Mouse (Mus musculus) stomach, postnatal 0 days (tissue): ENCODE measurements around the gene Aktip. TPM values are rescaled to one million over a fixed set of nuclear protein-coding genes. Genes with fewer than 3 reads are reported as not detected.

Source experiments
- ATAC-seq: fragments of 200-750 bp; cut with Nextera tagmentation; 2 replicates; pipeline ENCODE4 v1.8.0; 2017; ENCODE audit not compliant: low FRiP score, low TSS enrichment
- DNase-seq: peaks from one replicate; pipeline ENCODE4 v3.0.0-alpha.2; 2016; ENCODE audit warnings: low spot score
- H3K27ac ChIP-seq: fragments of 300-500 bp; sonication (generic); replicated peaks from 2 replicates; pipeline ENCODE4 v1.5.1; 2014; ENCODE audit warnings: mild to moderate bottlenecking, control low read depth
- H3K27me3 ChIP-seq: fragments of 300-500 bp; sonication (generic); 2 replicates; pipeline ENCODE4 v1.6.1; 2014; ENCODE audit warnings: low read length; ENCODE audit not compliant: control insufficient read depth, insufficient read depth
- H3K36me3 ChIP-seq: fragments of 300-500 bp; sonication (generic); 2 replicates; pipeline ENCODE4 v1.6.1; 2014; ENCODE audit warnings: low read length, mixed read lengths; ENCODE audit not compliant: control insufficient read depth, insufficient read depth
- H3K4me1 ChIP-seq: fragments of 300-500 bp; sonication (generic); replicated peaks from 2 replicates; pipeline ENCODE4 v1.6.1; 2014; ENCODE audit warnings: antibody characterized with exemption; ENCODE audit not compliant: control insufficient read depth, insufficient read depth
- H3K4me2 ChIP-seq: fragments of 300-500 bp; sonication (generic); replicated peaks from 2 replicates; pipeline ENCODE4 v1.6.1; 2014; ENCODE audit warnings: low read depth, mild to moderate bottlenecking, control low read depth, moderate library complexity
- H3K4me3 ChIP-seq: fragments of 300-500 bp; sonication (generic); 2 replicates; pipeline ENCODE4 v1.5.1; 2014; ENCODE audit warnings: low read depth, low read length, control low read depth
- H3K9ac ChIP-seq: fragments of 300-500 bp; sonication (generic); 2 replicates; pipeline ENCODE4 v1.6.1; 2014; ENCODE audit warnings: mild to moderate bottlenecking, low read length, control low read depth, mixed read lengths
- H3K9me3 ChIP-seq: fragments of 300-500 bp; sonication (generic); 2 replicates; pipeline ENCODE4 v1.6.1; 2016; ENCODE audit warnings: low read length; ENCODE audit not compliant: control insufficient read depth
- CTCF ChIP-seq: IDR thresholded peaks from 2 replicates; pipeline ENCODE4 v1.5.1; 2016; ENCODE audit warnings: antibody characterized with exemption, low read depth, mild to moderate bottlenecking, moderate library complexity
- EP300 ChIP-seq: optimal IDR thresholded peaks from 2 replicates; pipeline ENCODE3; 2016; ENCODE audit warnings: antibody characterized with exemption
- WGBS: fragments of 180-500 bp; shearing (Covaris S2); extraction: QIAGEN DNeasy Blood & Tissue Kit; methylation state at CpG from one replicate; pipeline ENCODE4 v1.1.7; 2014; 5-methylcytosine and 5-hydroxymethylcytosine counted together
- polyA plus RNA-seq: library from polyadenylated mRNA; unstranded; fragments of >200 nt; fragmentation: Nextera tagmentation; extraction: Ambion mirVana; gene quantifications from 2 replicates; pipeline ENCODE4 v1.2.1, GENCODE M21; 2015

The Aktip gene
- polyA plus RNA-seq, 1 experiment from 2014 or later: 42.2 TPM

GRCm38 (mm10) chr8:91159959-91160800 is 39.6 kb downstream of the Aktip start:
- no peak overlapping the region for H3K27ac ChIP-seq
- DNase-seq (no peak), ATAC-seq (no peak)
- H3K9me3 ChIP-seq: no peaks in the 10 kb centered on the region
- H3K4me3 ChIP-seq: no peak overlapping the region
- no peak overlapping the region for H3K9ac ChIP-seq
- no peak overlapping the region for H3K4me2 ChIP-seq
- H3K27me3 ChIP-seq: no peaks in the 10 kb centered on the region
- no peaks in the 10 kb centered on the region for H3K36me3 ChIP-seq
- no peaks in the 10 kb centered on the region for H3K4me1 ChIP-seq
- 46% methylated on average over 15 of the region's 15 CpGs for WGBS
- TF ChIP-seq EP300: no peak
- TF ChIP-seq CTCF: no peak

GRCm38 (mm10) chr8:91158617-91159016 is 41.2 kb downstream of the Aktip start:
- H3K9me3 ChIP-seq: no peaks in the 10 kb centered on the region
- no peaks in the 10 kb centered on the region for H3K36me3 ChIP-seq
- no peak overlapping the region for H3K27ac ChIP-seq
- no peaks in the 10 kb centered on the region for H3K27me3 ChIP-seq
- no peak overlapping the region for H3K9ac ChIP-seq
- H3K4me2 ChIP-seq: no peak overlapping the region
- ATAC-seq: no peak
- H3K4me1 ChIP-seq: no peaks in the 10 kb centered on the region
- WGBS: 90% methylated on average over 10 of the region's 10 CpGs
- TF ChIP-seq CTCF (no peak), EP300 (no peak)
- DNase-seq: no peak
- H3K4me3 ChIP-seq: no peak overlapping the region

- H3K4me3 ChIP-seq: no peak overlapping the region
These were observed 45.2 kb downstream of the Aktip start for GRCm38 (mm10) chr8:91154564-91154963.

GRCm38 (mm10) chr8:91153831-91154230 is 45.9 kb downstream of the Aktip start:
- no peaks in the 10 kb centered on the region for H3K4me1 ChIP-seq
- no peaks in the 10 kb centered on the region for H3K9me3 ChIP-seq
- H3K4me2 ChIP-seq: no peak overlapping the region
- no peaks in the 10 kb centered on the region for H3K36me3 ChIP-seq
- WGBS: 69% methylated on average over 3 of the region's 3 CpGs
- peak; percentile 33; the same call in 1 of the 2 replicates for TF ChIP-seq CTCF
- no peak for TF ChIP-seq EP300
- no peak overlapping the region for H3K4me3 ChIP-seq
- H3K9ac ChIP-seq: no peak overlapping the region
- DNase-seq (no peak), ATAC-seq (no peak)
- H3K27ac ChIP-seq: no peak overlapping the region
- H3K27me3 ChIP-seq: no peaks in the 10 kb centered on the region

More at GRCm38 (mm10) chr8:91154564-91154963, 45.2 kb downstream of the Aktip start:
- ATAC-seq (no peak), DNase-seq (peak; percentile 45)
- Histone ChIP-seq H3K36me3 (no peaks in the 10 kb centered on the region), H3K9me3 (no peaks in the 10 kb centered on the region), H3K9ac (no peak overlapping the region), H3K27me3 (no peaks in the 10 kb centered on the region), H3K4me2 (no peak overlapping the region), H3K4me1 (no peaks in the 10 kb centered on the region), H3K27ac (no peak overlapping the region)
- 38% methylated on average over 5 of the region's 6 CpGs for WGBS
- TF ChIP-seq CTCF (peak; percentile 60), EP300 (no peak)

- no peak overlapping the region for H3K27ac ChIP-seq
- no peak for ATAC-seq
These were observed 48.2 kb downstream of the Aktip start for GRCm38 (mm10) chr8:91151531-91151930.

GRCm38 (mm10) chr8:91149298-91149697 is 50.5 kb downstream of the Aktip start:
- H3K36me3 ChIP-seq: no peaks in the 10 kb centered on the region
- H3K9me3 ChIP-seq: no peaks in the 10 kb centered on the region
- no peak for DNase-seq
- H3K4me3 ChIP-seq: no peak overlapping the region
- H3K4me2 ChIP-seq: no peak overlapping the region
- no peak for TF ChIP-seq EP300
- TF ChIP-seq CTCF: no peak
- H3K4me1 ChIP-seq: no peaks in the 10 kb centered on the region
- no peaks in the 10 kb centered on the region for H3K27me3 ChIP-seq
- no peak overlapping the region for H3K27ac ChIP-seq
- H3K9ac ChIP-seq: no peak overlapping the region
- 0 out of 2 replicates have a peak, but pooled peaks have one; percentile 12 for ATAC-seq
- WGBS: 47% methylated on average over 3 of the region's 3 CpGs

More at GRCm38 (mm10) chr8:91151531-91151930, 48.2 kb downstream of the Aktip start:
- no peak overlapping the region for H3K4me2 ChIP-seq
- H3K4me1 ChIP-seq: no peaks in the 10 kb centered on the region
- no peak overlapping the region for H3K4me3 ChIP-seq
- TF ChIP-seq CTCF (no peak), EP300 (no peak)
- H3K9me3 ChIP-seq: no peaks in the 10 kb centered on the region
- 94% methylated on average over 7 of the region's 7 CpGs for WGBS
- DNase-seq: no peak
- H3K36me3 ChIP-seq: no peaks in the 10 kb centered on the region
- H3K9ac ChIP-seq: no peak overlapping the region
- no peaks in the 10 kb centered on the region for H3K27me3 ChIP-seq
